Mouse (Mus musculus): ENCODE measurements around the gene Tenm2. TPM values are rescaled to one million over a fixed set of nuclear protein-coding genes. Genes with fewer than 3 reads are reported as not detected.
A peak's percentile ranks its signal among the peaks of the same experiment; 100 is the strongest.

Tenm2 gene
- polyA plus RNA-seq, 1 experiment = not detected

DNA sequence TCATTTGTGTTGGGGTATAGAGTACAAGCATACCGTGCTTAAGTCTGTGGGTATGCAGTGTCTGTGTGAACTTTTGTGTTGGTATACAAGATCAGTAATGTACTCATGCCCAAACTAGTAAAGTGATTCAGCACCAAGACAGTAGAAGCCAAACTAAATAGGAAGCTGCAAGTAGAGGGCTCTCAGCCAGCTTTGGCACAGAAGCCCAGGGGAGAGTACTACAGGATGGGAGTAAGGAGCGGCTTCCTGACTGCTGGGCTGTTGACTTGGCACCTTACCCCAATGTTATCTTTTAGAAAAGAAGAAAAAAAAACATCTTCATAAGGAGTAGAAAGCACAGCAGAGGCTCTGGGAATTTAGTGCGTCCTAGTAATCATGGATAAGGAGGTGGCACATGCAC lies 700.2 kb downstream of the Tenm2 start:
- TF ChIP-seq CTCF (IDR thresholded peaks at IDR 0.05; ENCODE audit: low read depth, low read length) = no peak
- TF ChIP-seq POLR2A (IDR thresholded peaks at IDR 0.05; ENCODE audit: borderline replicate concordance, low read depth, low read length) = no peak
- H3K27ac ChIP-seq (ENCODE audit: insufficient read depth, low read depth, low read length) = no peak overlapping the region
- H3K4me1 ChIP-seq (ENCODE audit: control insufficient read depth, insufficient read depth, low read length) = no peaks in the 10 kb centered on the region
- no peak overlapping the region for H3K4me3 ChIP-seq (ENCODE audit: insufficient read depth, low read length)

DNA sequence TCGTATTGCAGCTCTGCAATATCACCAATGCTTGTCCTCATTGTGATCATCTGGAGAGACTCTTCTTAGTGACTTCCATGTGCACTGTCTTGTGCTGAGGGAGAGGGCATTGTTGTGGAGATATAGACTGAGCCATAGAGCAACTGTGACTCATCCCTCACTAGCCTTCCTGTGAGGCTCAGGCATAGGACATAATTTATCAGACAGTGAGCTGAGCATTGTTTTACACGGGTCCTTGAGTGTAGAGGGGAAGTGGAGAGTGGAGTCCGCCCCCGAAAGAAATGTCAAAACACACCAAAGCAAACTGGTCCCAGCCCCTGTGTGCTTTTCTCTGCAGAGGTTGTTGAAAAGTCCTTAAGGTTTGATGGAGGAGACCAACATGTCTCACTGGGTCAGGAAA lies 704.1 kb downstream of the Tenm2 start:
- Histone ChIP-seq H3K4me3 (ENCODE audit: insufficient read depth, low read length) (no peak overlapping the region), H3K27ac (ENCODE audit: insufficient read depth, low read depth, low read length) (no peak overlapping the region), H3K4me1 (ENCODE audit: control insufficient read depth, insufficient read depth, low read length) (no peaks in the 10 kb centered on the region)
- TF ChIP-seq POLR2A (IDR thresholded peaks at IDR 0.05; ENCODE audit: borderline replicate concordance, low read depth, low read length) (no peak), CTCF (IDR thresholded peaks at IDR 0.05; ENCODE audit: low read depth, low read length) (no peak)

DNA sequence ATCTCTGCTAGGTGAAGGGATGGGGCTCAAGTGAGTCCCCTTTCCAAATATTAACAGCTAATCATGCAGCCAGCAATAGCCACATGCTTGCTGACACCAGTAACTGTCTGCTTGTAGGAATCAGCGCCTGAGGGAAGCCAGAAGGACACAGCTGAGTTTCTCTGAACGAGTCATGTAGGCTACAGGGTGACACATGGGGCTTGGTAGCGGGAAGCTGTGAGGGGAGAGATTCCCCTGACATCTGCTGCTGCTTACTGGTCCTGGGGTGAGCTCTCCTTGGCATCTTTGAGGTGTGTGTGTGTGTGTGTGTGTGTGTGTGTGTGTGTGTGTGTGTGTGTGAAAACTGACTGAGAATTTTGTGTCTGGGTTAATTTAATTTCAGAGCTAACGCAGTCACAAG lies 708.3 kb downstream of the Tenm2 start:
- TF ChIP-seq POLR2A (IDR thresholded peaks at IDR 0.05; ENCODE audit: borderline replicate concordance, low read depth, low read length) = no peak
- no peak for TF ChIP-seq CTCF (IDR thresholded peaks at IDR 0.05; ENCODE audit: low read depth, low read length)
- no peak overlapping the region for H3K4me3 ChIP-seq (ENCODE audit: insufficient read depth, low read length)
- H3K27ac ChIP-seq (ENCODE audit: insufficient read depth, low read depth, low read length) = no peak overlapping the region
- H3K4me1 ChIP-seq (ENCODE audit: control insufficient read depth, insufficient read depth, low read length) = no peaks in the 10 kb centered on the region

DNA sequence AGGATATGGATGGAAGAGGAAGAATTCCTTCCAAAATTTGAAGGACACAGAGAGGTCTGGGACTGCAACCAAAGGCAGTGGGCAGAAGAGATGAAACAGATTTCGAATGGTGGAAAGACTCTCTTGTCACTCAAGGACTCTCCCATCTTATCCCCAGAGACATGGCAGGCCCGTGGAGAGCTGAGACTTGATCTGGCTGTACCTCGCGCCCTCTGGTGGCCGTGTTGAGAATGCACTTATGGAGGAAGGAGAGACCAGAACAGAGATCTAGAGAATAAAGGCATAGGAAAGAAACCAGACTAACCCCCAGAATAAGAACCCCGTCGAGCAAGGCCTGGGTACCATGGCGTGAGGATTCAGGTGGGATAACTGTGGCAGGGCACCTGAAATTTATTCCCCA lies 709.4 kb downstream of the Tenm2 start:
- Histone ChIP-seq H3K4me1 (ENCODE audit: control insufficient read depth, insufficient read depth, low read length) (no peaks in the 10 kb centered on the region), H3K27ac (ENCODE audit: insufficient read depth, low read depth, low read length) (no peak overlapping the region), H3K4me3 (ENCODE audit: insufficient read depth, low read length) (no peak overlapping the region)
- TF ChIP-seq CTCF (IDR thresholded peaks at IDR 0.05; ENCODE audit: low read depth, low read length) = peak; percentile 63
- no peak for TF ChIP-seq POLR2A (IDR thresholded peaks at IDR 0.05; ENCODE audit: borderline replicate concordance, low read depth, low read length)

DNA sequence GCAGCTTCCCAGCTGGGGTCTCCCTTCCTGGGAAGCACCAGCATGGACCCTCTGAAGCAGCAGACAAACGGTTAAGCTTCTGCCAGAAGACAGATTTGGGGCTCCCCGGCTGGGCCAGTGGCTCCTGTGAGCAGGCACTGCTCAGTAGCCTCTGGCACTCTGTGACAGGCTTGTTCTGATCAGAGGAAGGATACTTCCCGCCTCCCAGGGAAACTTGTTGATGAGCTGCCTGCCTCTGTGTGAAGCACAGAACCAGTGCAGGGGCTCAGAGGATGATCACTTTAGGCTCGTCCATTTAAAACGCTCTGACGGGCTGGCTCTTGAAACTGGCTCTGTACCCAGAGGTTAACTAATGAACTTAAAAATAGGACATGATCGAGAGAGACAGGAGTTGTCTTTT lies 723.3 kb downstream of the Tenm2 start:
- no peak for TF ChIP-seq CTCF (IDR thresholded peaks at IDR 0.05; ENCODE audit: low read depth, low read length)
- TF ChIP-seq POLR2A (IDR thresholded peaks at IDR 0.05; ENCODE audit: borderline replicate concordance, low read depth, low read length) = no peak
- Histone ChIP-seq H3K4me3 (ENCODE audit: insufficient read depth, low read length) (no peak overlapping the region), H3K4me1 (ENCODE audit: control insufficient read depth, insufficient read depth, low read length) (no peaks in the 10 kb centered on the region), H3K27ac (ENCODE audit: insufficient read depth, low read depth, low read length) (no peak overlapping the region)

DNA sequence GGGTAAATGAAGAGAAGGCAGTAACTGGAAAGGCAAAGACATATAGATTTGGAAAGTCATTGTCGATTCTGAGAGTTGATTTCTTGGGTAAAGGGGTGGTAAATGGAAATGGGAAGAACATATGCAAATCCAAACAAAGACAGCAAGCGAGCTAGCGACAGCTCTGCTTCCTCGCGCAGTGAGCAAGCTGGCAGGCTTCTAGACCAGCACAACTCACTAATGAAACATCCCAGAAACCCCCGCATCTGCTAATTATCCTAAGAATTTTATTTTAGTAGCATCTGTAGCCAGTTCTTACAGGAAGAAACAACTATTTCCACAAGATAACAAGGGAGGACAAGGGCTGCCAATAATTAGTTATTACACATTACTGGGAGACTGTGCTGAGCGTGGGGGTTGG lies 727.5 kb downstream of the Tenm2 start:
- Histone ChIP-seq H3K27ac (ENCODE audit: insufficient read depth, low read depth, low read length) (no peak overlapping the region), H3K4me1 (ENCODE audit: control insufficient read depth, insufficient read depth, low read length) (no peaks in the 10 kb centered on the region), H3K4me3 (ENCODE audit: insufficient read depth, low read length) (no peak overlapping the region)
- no peak for TF ChIP-seq CTCF (IDR thresholded peaks at IDR 0.05; ENCODE audit: low read depth, low read length)
- TF ChIP-seq POLR2A (IDR thresholded peaks at IDR 0.05; ENCODE audit: borderline replicate concordance, low read depth, low read length) = no peak

DNA sequence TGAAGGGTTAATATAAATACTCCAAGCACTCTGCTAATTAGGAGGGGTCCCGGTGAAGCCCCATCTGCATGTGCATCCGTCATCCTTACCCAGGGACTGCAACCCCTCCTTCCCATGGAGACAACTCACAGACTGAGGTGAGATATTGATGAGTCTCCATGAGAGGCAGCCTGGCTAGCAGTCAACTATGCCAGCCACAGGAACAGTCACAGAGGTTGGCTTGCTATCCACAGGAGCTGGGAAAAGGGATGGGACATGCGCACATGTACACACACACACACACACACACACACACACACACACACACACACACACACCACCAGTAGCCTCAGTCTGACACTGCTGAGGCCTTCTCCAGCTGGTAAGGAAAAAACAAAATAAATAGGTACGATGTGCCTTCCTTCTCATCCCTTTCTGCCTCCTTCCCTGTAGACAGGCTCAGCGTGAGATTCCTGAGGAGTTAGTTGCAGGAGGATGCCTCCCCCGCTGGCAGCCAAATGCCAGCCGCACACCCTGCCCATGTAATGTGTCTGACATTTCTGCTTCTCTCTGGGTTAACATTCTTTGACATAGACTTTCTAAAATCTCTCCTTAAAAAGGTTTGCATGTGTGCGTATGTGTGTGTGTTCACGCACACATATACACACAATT lies 740.7 kb downstream of the Tenm2 start:
- no peaks in the 10 kb centered on the region for H3K4me1 ChIP-seq (ENCODE audit: control insufficient read depth, insufficient read depth, low read length)
- TF ChIP-seq POLR2A (IDR thresholded peaks at IDR 0.05; ENCODE audit: borderline replicate concordance, low read depth, low read length) (no peak), CTCF (IDR thresholded peaks at IDR 0.05; ENCODE audit: low read depth, low read length) (no peak)
- no peak overlapping the region for H3K4me3 ChIP-seq (ENCODE audit: insufficient read depth, low read length)
- no peak overlapping the region for H3K27ac ChIP-seq (ENCODE audit: insufficient read depth, low read depth, low read length)

DNA sequence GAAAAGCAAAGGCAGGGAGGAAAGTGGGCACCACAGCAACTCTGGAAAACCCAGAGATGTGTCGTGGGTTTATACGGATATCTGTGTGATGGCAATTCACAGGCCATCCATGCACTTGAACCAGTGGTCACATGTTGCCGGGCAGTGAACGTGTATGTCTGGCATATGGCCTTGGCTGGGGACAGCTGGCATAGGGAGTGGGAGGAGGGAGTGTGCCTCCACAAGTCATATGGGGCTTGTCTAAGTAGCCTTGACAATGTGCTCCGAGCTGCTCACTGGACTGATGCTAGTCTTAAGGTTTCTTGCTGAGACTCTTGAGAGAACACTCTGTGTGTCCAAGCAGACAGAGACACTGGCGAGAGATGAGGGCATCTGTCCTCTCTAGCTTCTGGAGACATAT lies 743.5 kb downstream of the Tenm2 start:
- no peak overlapping the region for H3K27ac ChIP-seq (ENCODE audit: insufficient read depth, low read depth, low read length)
- no peak overlapping the region for H3K4me3 ChIP-seq (ENCODE audit: insufficient read depth, low read length)
- H3K4me1 ChIP-seq (ENCODE audit: control insufficient read depth, insufficient read depth, low read length) = no peaks in the 10 kb centered on the region
- TF ChIP-seq POLR2A (IDR thresholded peaks at IDR 0.05; ENCODE audit: borderline replicate concordance, low read depth, low read length) = no peak
- TF ChIP-seq CTCF (IDR thresholded peaks at IDR 0.05; ENCODE audit: low read depth, low read length) = no peak

DNA sequence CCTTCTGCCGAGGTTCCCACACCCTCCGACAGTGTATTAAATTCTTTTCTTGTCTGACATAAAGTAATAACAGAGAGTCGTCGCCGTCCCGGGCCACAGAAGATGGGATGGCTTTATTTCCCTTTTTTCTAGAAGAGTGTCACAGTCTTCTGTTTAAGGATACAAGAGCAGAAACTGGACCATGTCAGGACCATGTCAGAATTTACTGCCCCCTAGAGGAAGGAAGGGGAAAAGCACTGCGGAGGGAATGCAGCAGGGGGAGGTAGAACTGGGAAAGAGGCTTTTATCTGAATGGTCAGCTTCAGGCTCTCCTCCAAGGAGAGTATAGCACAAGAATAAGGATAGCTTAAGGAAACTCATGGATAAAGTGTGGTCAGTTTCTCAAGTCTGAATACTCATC lies 745.7 kb downstream of the Tenm2 start:
- Histone ChIP-seq H3K4me3 (ENCODE audit: insufficient read depth, low read length) (no peak overlapping the region), H3K27ac (ENCODE audit: insufficient read depth, low read depth, low read length) (no peak overlapping the region), H3K4me1 (ENCODE audit: control insufficient read depth, insufficient read depth, low read length) (no peaks in the 10 kb centered on the region)
- TF ChIP-seq CTCF (IDR thresholded peaks at IDR 0.05; ENCODE audit: low read depth, low read length) (no peak), POLR2A (IDR thresholded peaks at IDR 0.05; ENCODE audit: borderline replicate concordance, low read depth, low read length) (no peak)

DNA sequence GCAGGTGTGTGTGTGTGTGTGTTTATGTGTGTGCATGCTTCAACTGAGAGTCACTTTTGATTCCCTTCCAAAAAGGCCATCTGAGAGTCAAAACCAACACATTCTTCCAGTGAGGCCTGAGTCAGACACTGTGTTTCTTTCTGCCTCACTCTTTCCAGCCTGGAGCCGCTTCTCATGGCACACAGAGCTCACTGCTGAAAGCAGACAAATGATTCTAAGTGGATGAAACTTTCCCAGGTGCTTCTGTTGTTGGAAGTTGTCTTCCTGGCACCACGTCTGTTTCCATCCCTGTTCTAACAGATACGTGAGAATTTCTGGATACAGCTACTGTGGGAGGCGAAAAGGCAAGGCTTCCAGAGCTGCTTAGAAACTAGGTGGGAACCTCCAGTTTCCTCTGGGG lies 747.1 kb downstream of the Tenm2 start:
- no peaks in the 10 kb centered on the region for H3K4me1 ChIP-seq (ENCODE audit: control insufficient read depth, insufficient read depth, low read length)
- TF ChIP-seq CTCF (IDR thresholded peaks at IDR 0.05; ENCODE audit: low read depth, low read length) = no peak
- no peak for TF ChIP-seq POLR2A (IDR thresholded peaks at IDR 0.05; ENCODE audit: borderline replicate concordance, low read depth, low read length)

DNA sequence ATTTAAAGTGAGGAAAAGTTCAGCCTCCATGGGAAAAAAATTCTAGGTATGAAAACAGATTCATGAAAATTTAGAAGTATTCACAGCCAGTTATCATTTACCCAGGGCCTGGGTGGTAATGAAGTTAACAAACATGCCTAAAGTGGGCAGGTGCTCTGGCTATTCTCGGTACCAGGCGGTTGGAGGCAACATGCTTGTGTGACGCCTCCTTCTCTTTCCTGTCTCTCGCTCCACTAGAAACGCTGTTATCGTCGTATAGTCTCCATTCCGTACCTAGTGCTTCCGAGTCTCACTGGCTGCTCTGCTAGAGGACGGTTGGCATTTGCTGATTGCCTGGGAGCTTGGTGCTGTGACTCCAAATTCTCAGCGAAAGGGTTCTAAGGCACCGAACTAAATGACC lies 749.7 kb downstream of the Tenm2 start:
- no peak overlapping the region for H3K4me3 ChIP-seq (ENCODE audit: insufficient read depth, low read length)
- no peaks in the 10 kb centered on the region for H3K4me1 ChIP-seq (ENCODE audit: control insufficient read depth, insufficient read depth, low read length)
- TF ChIP-seq POLR2A (IDR thresholded peaks at IDR 0.05; ENCODE audit: borderline replicate concordance, low read depth, low read length) (no peak), CTCF (IDR thresholded peaks at IDR 0.05; ENCODE audit: low read depth, low read length) (no peak)
- H3K27ac ChIP-seq (ENCODE audit: insufficient read depth, low read depth, low read length) = no peak overlapping the region

More for the DNA sequence above, 747.1 kb downstream of the Tenm2 start:
- Histone ChIP-seq H3K27ac (ENCODE audit: insufficient read depth, low read depth, low read length) (no peak overlapping the region), H3K4me3 (ENCODE audit: insufficient read depth, low read length) (no peak overlapping the region)

All from bone marrow macrophage, adult 2 months (primary cell).